Mouse (Mus musculus) thymus, adult 2 months (tissue): Measurements from ENCODE around the gene Ccser2.

Experiments used
- CTCF ChIP-seq: fragments of 200-500 bp; IDR thresholded peaks from 2 replicates; pipeline ENCODE4 v1.5.1; 2012; ENCODE audit warnings: mild to moderate bottlenecking, control low read depth, low read length, moderate library complexity, borderline replicate concordance; ENCODE audit not compliant: control insufficient read depth, poor library complexity, insufficient read depth; ENCODE audit errors: extremely low read depth
- POLR2A ChIP-seq: fragments of 200-500 bp; IDR thresholded peaks from 2 replicates; pipeline ENCODE4 v1.6.1; 2012; ENCODE audit warnings: mild to moderate bottlenecking, low read length, control low read depth, moderate library complexity; ENCODE audit not compliant: control insufficient read depth, poor library complexity, insufficient read depth; ENCODE audit errors: extremely low read depth

DNA sequence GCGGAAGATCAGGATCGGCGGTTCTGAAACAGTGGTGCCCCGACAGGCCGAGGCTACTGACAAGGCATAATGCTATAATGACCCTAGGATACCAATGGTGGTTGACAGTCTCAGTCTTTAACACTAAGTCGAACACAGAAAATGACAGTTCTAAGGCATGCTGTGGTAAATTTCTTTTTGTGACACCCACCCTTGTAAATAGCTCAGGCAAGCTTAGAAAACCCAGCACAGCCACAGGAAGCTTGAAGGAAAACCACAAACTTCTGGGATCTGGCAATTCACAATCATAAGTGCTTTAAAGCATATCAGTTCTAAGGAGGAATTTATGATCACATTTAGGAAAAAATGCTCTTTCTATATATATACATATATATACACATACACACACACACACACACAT is 53.4 kb downstream of the Ccser2 start:
- TF ChIP-seq CTCF (no peak), POLR2A (no peak)
